Mouse (Mus musculus): ENCODE data around the gene Fbxw21.
"Not testable (repeated sequence)": the region's sequence is repeated elsewhere in the genome, so short reads cannot be mapped to it uniquely, and the experiment has no call there.

Gene Fbxw21

GRCm38 (mm10) chr9:109161941-109162340, at the start of gene Fbxw21:
TSS of gene Fbxw21 (minus strand) at chr9:109162041.
- no peak for DNase-seq (ENCODE audit: low read depth)

- not testable (repeated sequence) for DNase-seq (ENCODE audit: low read depth)
These were observed 39.5 kb upstream of the Fbxw21 start for GRCm38 (mm10) chr9:109201347-109201746.

GRCm38 (mm10) chr9:109200349-109200748, 38.5 kb upstream of the Fbxw21 start:
- no peak for DNase-seq (ENCODE audit: low read depth)

GRCm38 (mm10) chr9:109199353-109199752, 37.5 kb upstream of the Fbxw21 start:
- DNase-seq (ENCODE audit: low read depth): no peak

- not testable (repeated sequence) for DNase-seq (ENCODE audit: low read depth)
These were observed 34.0 kb upstream of the Fbxw21 start, which contains the start of gene Fbxw13 for GRCm38 (mm10) chr9:109195875-109196274. TSS of gene Fbxw13 (minus strand) at chr9:109195975.

GRCm38 (mm10) chr9:109177208-109177607, 15.4 kb upstream of the Fbxw21 start:
- no peak for DNase-seq (ENCODE audit: low read depth)

GRCm38 (mm10) chr9:109176301-109176700, 14.5 kb upstream of the Fbxw21 start:
- DNase-seq (ENCODE audit: low read depth): no peak

- DNase-seq (ENCODE audit: low read depth): no peak
These were observed 5.5 kb upstream of the Fbxw21 start for GRCm38 (mm10) chr9:109167316-109167715.

- DNase-seq (ENCODE audit: low read depth): not testable (repeated sequence)
These were observed 21.4 kb downstream of the Fbxw21 start for GRCm38 (mm10) chr9:109140414-109140813.

- no peak for DNase-seq (ENCODE audit: low read depth)
These were observed 31.8 kb downstream of the Fbxw21 start for GRCm38 (mm10) chr9:109130076-109130475.

- DNase-seq (ENCODE audit: low read depth): peak; percentile 7
These were observed 33.6 kb downstream of the Fbxw21 start for GRCm38 (mm10) chr9:109128211-109128610.

GRCm38 (mm10) chr9:109127076-109127475, 34.8 kb downstream of the Fbxw21 start:
- no peak for DNase-seq (ENCODE audit: low read depth)

GRCm38 (mm10) chr9:109125481-109125880, 36.4 kb downstream of the Fbxw21 start:
- no peak for DNase-seq (ENCODE audit: low read depth)

GRCm38 (mm10) chr9:109125043-109125442, 36.8 kb downstream of the Fbxw21 start:
- no peak for DNase-seq (ENCODE audit: low read depth)

GRCm38 (mm10) chr9:109124164-109124563, 37.7 kb downstream of the Fbxw21 start:
- DNase-seq (ENCODE audit: low read depth): no peak

- DNase-seq (ENCODE audit: low read depth): no peak
These were observed 38.6 kb downstream of the Fbxw21 start for GRCm38 (mm10) chr9:109123266-109123665.

GRCm38 (mm10) chr9:109122553-109123085, 39.2 kb downstream of the Fbxw21 start:
- peak; percentile 14 for DNase-seq (ENCODE audit: low read depth)

- no peak for DNase-seq (ENCODE audit: low read depth)
These were observed 40.9 kb downstream of the Fbxw21 start for GRCm38 (mm10) chr9:109120956-109121355.

GRCm38 (mm10) chr9:109119571-109119970, 42.3 kb downstream of the Fbxw21 start:
- no peak for DNase-seq (ENCODE audit: low read depth)

- DNase-seq (ENCODE audit: low read depth): no peak
These were observed 43.7 kb downstream of the Fbxw21 start for GRCm38 (mm10) chr9:109118106-109118505.

- no peak for DNase-seq (ENCODE audit: low read depth)
These were observed 45.6 kb downstream of the Fbxw21 start for GRCm38 (mm10) chr9:109116205-109116604.

GRCm38 (mm10) chr9:109114871-109115270, 47.0 kb downstream of the Fbxw21 start:
- no peak for DNase-seq (ENCODE audit: low read depth)

GRCm38 (mm10) chr9:109114276-109114675, 47.6 kb downstream of the Fbxw21 start:
- DNase-seq (ENCODE audit: low read depth): no peak

- DNase-seq (ENCODE audit: low read depth): no peak
These were observed 48.5 kb downstream of the Fbxw21 start for GRCm38 (mm10) chr9:109113331-109113730.

All from c-Kit-positive CD71-negative TER-119-negative erythroid progenitor cells, embryonic 14.5 days (primary cell).